Mouse (Mus musculus) limb, embryonic 14.5 days (tissue): ENCODE measurements at regions not wholly inside any gene's neighbourhood (a gene's known extent, or its start where the extent isn't known, plus 50 kb on each side); places are given as distances from the start of the nearest gene placed in this dataset.
A peak's percentile ranks its signal among the peaks of the same experiment; 100 is the strongest.

Experiments used
- ATAC-seq: fragments of 200-750 bp; cut with Nextera tagmentation; 2 replicates; pipeline ENCODE4 v1.8.0; 2017; ENCODE audit warnings: low read depth, moderate number of reproducible peaks, moderate TSS enrichment; ENCODE audit not compliant: low FRiP score
- DNase-seq: peaks from one replicate; pipeline ENCODE4 v3.0.0-alpha.2; 2015; ENCODE audit warnings: low spot score
- H3K27ac ChIP-seq: fragments of 300-500 bp; sonication (generic); replicated peaks from 2 replicates; pipeline ENCODE4 v1.5.1; 2014; ENCODE audit warnings: low read depth, mild to moderate bottlenecking, low read length, moderate library complexity, mixed read lengths
- H3K27me3 ChIP-seq: fragments of 300-500 bp; sonication (generic); 2 replicates; pipeline ENCODE4 v1.6.1; 2014; ENCODE audit warnings: low read length, mixed read lengths; ENCODE audit not compliant: control insufficient read depth, insufficient read depth
- H3K36me3 ChIP-seq: fragments of 300-500 bp; sonication (generic); 2 replicates; pipeline ENCODE4 v1.6.1; 2014; ENCODE audit warnings: mild to moderate bottlenecking, low read length, moderate library complexity, mixed read lengths; ENCODE audit not compliant: control insufficient read depth, insufficient read depth
- H3K4me1 ChIP-seq: fragments of 300-500 bp; sonication (generic); 2 replicates; pipeline ENCODE4 v1.6.1; 2014; ENCODE audit warnings: antibody characterized with exemption, low read length, mixed read lengths; ENCODE audit not compliant: control insufficient read depth, insufficient read depth
- H3K4me2 ChIP-seq: fragments of 300-500 bp; sonication (generic); replicated peaks from 2 replicates; pipeline ENCODE4 v1.6.1; 2014; ENCODE audit warnings: low read depth, mild to moderate bottlenecking, low read length, moderate library complexity; ENCODE audit not compliant: severe bottlenecking
- H3K4me3 ChIP-seq: fragments of 300-500 bp; sonication (generic); replicated peaks from 2 replicates; pipeline ENCODE4 v1.5.1; 2014; ENCODE audit warnings: low read length
- H3K9ac ChIP-seq: fragments of 300-500 bp; sonication (generic); 2 replicates; pipeline ENCODE4 v1.6.1; 2014; ENCODE audit warnings: mild to moderate bottlenecking, low read depth, low read length, moderate library complexity; ENCODE audit not compliant: severe bottlenecking
- H3K9me3 ChIP-seq: fragments of 300-500 bp; sonication (generic); 2 replicates; pipeline ENCODE4 v1.6.1; 2016; ENCODE audit warnings: low read length; ENCODE audit not compliant: control insufficient read depth
- POLR2A ChIP-seq: fragments of 200-500 bp; IDR thresholded peaks from 2 replicates; pipeline ENCODE4 v1.8.0; 2012; ENCODE audit warnings: inconsistent platforms, mild to moderate bottlenecking, moderate library complexity, borderline replicate concordance; ENCODE audit not compliant: insufficient read depth, insufficient read length; ENCODE audit errors: extremely low read depth
- WGBS: fragments of 180-500 bp; shearing (Covaris S2); extraction: QIAGEN DNeasy Blood & Tissue Kit; methylation state at CpG from one replicate; pipeline ENCODE4 v1.1.7; 2014; 5-methylcytosine and 5-hydroxymethylcytosine counted together

- Histone ChIP-seq H3K4me2 (no peak overlapping the region), H3K36me3 (no peaks in the 10 kb centered on the region), H3K4me1 (no peaks in the 10 kb centered on the region), H3K9ac (no peak overlapping the region), H3K27me3 (no peaks in the 10 kb centered on the region), H3K4me3 (no peak overlapping the region), H3K27ac (no peak overlapping the region), H3K9me3 (no peaks in the 10 kb centered on the region)
- WGBS: 67% methylated on average over 3 of the region's 3 CpGs
- peak; percentile 51 for DNase-seq
- TF ChIP-seq POLR2A: no peak
- no peak for ATAC-seq
These were observed 372.7 kb downstream of the Slc22a22 start for GRCm38 (mm10) chr15:57104711-57105110.

GRCm38 (mm10) chr15:57097309-57097708, 380.1 kb downstream of the Slc22a22 start:
- Histone ChIP-seq H3K27me3 (no peaks in the 10 kb centered on the region), H3K4me1 (no peaks in the 10 kb centered on the region), H3K27ac (no peak overlapping the region), H3K4me3 (no peak overlapping the region), H3K4me2 (no peak overlapping the region), H3K9me3 (no peaks in the 10 kb centered on the region), H3K36me3 (no peaks in the 10 kb centered on the region), H3K9ac (no peak overlapping the region)
- WGBS: 87% methylated on average over 2 of the region's 2 CpGs
- ATAC-seq: no peak
- TF ChIP-seq POLR2A: no peak
- no peak for DNase-seq

DNA sequence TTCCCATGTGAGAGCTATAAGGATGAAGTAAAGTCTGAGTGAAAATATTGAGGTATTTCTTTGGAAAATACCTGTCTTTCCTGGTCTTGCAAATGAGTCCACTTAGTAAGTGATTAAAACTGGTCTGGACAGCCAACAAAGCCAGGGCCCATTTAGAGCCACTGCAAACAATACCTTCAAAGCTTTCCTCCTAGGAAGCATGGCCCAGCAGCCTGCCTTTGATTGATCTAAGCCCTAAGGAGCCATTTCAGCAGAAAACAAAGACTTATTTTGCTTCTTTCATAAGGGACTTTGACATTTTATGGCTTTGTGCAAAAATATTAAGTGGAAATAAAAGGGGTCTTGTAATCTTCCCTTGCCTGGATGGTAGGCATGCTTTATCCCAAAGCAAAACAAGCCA, 397.6 kb downstream of the Slc22a22 start:
- Histone ChIP-seq H3K9ac (no peak overlapping the region), H3K4me2 (no peak overlapping the region), H3K4me1 (no peaks in the 10 kb centered on the region), H3K27ac (no peak overlapping the region), H3K27me3 (no peaks in the 10 kb centered on the region), H3K9me3 (no peaks in the 10 kb centered on the region), H3K4me3 (no peak overlapping the region), H3K36me3 (no peaks in the 10 kb centered on the region)
- no peak for TF ChIP-seq POLR2A
- ATAC-seq (no peak), DNase-seq (no peak)

DNA sequence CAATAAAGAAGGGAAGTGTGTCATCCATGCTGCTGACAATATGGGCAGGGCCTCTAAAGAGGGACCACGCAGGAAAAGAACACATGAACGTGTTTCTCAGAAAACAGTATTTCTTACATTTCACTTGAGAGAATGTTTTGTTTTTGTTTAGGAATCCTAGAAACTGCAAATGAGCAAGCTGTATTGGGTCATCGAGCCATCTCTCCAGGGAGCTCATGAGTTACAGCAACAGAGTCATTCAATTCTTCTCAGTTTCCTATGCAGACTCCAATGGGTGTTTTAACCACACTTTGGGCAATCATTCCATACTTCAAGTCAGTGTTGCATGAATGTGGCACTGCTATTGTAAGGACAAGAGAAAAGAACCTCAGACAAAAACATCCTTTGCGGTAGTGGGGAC, 403.6 kb downstream of the Slc22a22 start:
- Histone ChIP-seq H3K27me3 (no peaks in the 10 kb centered on the region), H3K4me1 (no peaks in the 10 kb centered on the region), H3K9ac (no peak overlapping the region), H3K4me2 (no peak overlapping the region), H3K4me3 (no peak overlapping the region), H3K36me3 (no peaks in the 10 kb centered on the region), H3K9me3 (no peaks in the 10 kb centered on the region), H3K27ac (no peak overlapping the region)
- ATAC-seq: no peak
- TF ChIP-seq POLR2A: no peak
- WGBS: 82% methylated on average over 4 of the region's 4 CpGs
- no peak for DNase-seq

GRCm38 (mm10) chr15:57061502-57061901, 415.9 kb downstream of the Slc22a22 start:
- Histone ChIP-seq H3K36me3 (no peaks in the 10 kb centered on the region), H3K4me3 (no peak overlapping the region), H3K27ac (no peak overlapping the region), H3K4me1 (no peaks in the 10 kb centered on the region), H3K9ac (no peak overlapping the region), H3K27me3 (no peaks in the 10 kb centered on the region), H3K4me2 (no peak overlapping the region), H3K9me3 (no peaks in the 10 kb centered on the region)
- ATAC-seq (no peak), DNase-seq (no peak)
- TF ChIP-seq POLR2A: no peak
- 73% methylated on average over 2 of the region's 2 CpGs for WGBS

DNA sequence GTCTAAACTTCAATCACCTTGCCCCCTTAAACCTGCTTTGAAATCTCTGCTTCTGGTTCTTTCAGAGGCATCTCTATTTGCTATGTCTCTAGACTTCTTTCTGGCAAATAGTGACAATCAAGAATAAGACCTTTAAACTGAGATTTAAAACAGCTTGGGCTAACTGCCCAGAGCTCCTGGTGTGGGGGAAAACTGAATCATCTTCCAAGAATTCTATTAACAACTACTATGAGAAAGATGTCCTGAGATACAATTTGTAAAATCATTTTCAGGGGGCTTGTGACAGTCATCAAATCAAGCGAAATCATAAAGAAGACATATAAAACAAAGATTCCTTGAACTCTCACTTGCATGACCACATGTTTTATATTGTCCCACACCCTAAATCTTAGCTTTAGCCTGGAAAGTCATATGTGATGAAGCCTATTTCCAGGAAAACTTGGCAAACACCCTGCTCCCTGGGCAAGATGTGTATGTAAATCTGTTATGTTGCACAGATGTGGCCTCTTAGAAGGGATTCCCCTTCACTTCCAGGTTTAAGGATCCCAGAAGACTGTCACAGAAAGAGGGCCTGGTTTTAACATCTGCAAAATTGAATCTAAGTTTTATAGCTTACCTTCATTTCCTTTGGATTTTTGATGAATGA, 417.8 kb downstream of the Slc22a22 start:
- ATAC-seq: peak; percentile 82

More for the DNA sequence above, 417.8 kb downstream of the Slc22a22 start:
- 56% methylated on average over 1 of the region's 1 CpGs for WGBS
- TF ChIP-seq POLR2A: no peak
- H3K9me3 ChIP-seq: no peaks in the 10 kb centered on the region
- H3K9ac ChIP-seq: no peak overlapping the region
- H3K27me3 ChIP-seq: no peaks in the 10 kb centered on the region
- no peak overlapping the region for H3K27ac ChIP-seq
- no peak overlapping the region for H3K4me2 ChIP-seq
- no peak overlapping the region for H3K4me3 ChIP-seq
- no peaks in the 10 kb centered on the region for H3K36me3 ChIP-seq
- no peaks in the 10 kb centered on the region for H3K4me1 ChIP-seq
- peak; percentile 85 for DNase-seq
